Mouse (Mus musculus): ENCODE results near the gene Dync1h1. TPM values are rescaled to one million over a fixed set of nuclear protein-coding genes. Genes with fewer than 3 reads are reported as not detected.
A peak's percentile ranks its signal among the peaks of the same experiment; 100 is the strongest.

Dync1h1 gene
- total RNA-seq (2021) (100 to 1,000 TPM; 113 to 176 TPM), polyA plus RNA-seq (2012; rRNA removed) (213 and 269 TPM in 2 replicates)
- long read RNA-seq, partial matches to known transcripts, result 11 of 11 reads
- long read RNA-seq, other reads (novel, unspliced or antisense), result 0 of 11 reads

DNA sequence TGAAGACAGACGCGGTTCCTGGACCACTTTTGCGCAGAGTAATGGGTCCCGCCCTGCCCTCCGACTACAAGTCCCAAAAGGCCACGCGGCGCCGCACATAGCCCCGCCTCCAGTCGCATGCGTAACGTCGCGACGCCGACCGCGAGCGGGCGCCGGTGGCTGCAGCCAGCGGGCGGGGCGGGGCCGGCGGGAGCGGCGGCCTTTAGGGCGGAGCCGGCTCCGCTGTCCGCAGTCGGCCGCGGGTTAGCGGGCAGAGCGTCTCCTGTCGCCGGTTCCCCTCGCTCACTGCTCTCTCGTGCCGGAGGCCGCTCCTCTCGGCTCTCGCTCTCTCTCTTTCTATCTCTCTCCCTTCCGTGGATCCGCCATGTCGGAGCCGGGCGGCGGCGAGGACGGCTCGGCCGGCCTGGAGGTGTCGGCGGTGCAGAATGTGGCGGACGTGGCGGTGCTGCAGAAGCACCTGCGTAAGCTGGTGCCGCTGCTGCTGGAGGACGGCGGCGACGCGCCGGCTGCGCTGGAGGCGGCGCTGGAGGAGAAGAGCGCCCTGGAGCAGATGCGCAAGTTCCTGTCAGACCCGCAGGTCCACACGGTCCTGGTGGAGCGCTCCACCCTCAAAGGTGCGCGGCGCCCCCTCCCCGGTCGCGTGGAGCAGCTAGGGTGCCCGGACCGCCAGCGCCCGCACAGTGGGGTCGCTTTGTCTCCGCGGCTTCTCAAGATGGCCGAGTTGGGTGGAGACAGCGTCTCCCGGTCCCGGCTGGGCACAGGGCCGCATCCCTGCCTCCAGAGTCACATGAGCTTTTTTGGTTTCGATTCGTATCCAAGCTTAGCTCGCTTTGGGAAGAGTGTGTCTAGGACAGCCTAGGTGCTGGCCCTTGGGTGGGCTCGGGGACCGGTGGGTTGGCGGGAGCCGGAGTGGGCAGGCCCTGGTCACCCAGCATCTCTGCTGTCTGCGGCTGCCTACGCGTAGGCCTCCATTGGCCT, at the start of gene Dync1h1:
Dync1h1 (plus strand) TSS at position 212 of the 978 bp plus-strand sequence.
- peak; percentile 96 for DNase-seq

DNA sequence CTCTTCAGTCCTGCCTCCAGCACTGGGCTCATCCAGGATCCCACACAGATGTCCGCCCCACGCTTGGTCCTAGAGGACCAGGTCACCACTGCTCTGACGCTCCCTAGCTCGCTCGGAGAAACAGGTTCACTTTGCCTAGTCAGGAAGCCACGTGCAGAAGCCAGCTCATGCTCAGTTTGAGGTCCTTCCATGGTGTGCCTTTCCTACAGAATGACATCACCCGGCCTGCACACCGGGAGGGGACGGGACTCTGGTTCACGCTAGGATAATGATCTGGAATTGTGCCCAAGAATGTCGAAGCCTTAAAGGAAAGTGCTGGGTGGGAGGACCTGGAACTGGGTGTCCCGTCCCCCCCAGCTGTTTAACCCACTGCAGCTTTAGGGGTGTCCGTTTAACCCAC, 49.1 kb upstream of the Dync1h1 start:
- DNase-seq, result no peak

DNA sequence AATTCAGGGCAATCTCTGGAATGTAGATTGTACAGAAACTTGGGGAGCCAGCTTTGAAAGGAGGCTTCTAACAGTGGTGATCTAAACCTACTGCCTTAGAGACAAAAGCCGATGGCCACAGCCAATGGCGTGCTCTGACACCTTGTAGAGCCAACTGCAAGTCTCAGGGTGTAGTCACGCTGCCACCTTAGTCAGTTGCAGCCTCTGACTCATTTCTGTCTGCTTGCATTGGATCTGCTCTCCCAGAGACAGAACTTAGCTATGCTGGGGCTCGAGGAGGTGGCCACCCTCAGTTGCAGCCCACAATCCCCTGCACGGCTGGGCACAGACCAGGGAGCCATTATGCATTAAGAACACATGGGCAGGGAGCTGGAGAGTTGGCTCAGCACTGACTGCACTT, 47.9 kb upstream of the Dync1h1 start:
- no peak for DNase-seq

DNA sequence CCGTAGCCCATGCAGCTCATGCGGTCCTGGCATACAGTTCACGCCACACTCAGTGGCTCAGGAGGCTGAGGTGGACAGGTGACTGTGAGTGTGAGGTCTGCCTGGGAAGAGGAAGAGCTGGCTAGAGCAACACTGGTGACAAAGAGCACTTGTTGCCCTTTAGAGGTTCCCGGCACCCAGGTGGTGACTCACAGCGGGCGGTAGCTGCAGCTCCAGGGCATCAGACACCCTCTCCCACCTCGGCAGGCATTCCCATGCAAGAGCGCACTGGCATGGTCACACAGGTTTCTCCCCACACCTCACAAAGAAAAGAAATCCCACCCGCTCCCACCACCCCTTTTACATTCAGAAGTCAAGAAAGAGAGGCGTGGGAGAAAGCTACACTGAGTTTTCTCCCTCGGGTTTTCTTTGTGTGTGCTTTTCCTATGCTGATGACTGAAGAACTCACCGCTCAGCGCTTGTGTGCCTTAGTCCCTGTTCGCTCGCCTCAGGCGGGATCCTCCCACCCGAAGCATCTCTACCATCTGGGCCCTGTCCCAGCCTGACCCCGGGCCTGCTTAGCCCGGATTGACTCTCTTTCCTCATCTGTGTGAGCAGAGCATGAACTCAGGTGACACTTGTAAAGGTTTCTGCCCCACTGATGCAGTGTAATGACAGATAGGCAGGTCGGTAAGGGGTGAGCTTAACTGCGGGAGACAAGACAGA, 45.6 kb upstream of the Dync1h1 start:
- no peak for DNase-seq

DNA sequence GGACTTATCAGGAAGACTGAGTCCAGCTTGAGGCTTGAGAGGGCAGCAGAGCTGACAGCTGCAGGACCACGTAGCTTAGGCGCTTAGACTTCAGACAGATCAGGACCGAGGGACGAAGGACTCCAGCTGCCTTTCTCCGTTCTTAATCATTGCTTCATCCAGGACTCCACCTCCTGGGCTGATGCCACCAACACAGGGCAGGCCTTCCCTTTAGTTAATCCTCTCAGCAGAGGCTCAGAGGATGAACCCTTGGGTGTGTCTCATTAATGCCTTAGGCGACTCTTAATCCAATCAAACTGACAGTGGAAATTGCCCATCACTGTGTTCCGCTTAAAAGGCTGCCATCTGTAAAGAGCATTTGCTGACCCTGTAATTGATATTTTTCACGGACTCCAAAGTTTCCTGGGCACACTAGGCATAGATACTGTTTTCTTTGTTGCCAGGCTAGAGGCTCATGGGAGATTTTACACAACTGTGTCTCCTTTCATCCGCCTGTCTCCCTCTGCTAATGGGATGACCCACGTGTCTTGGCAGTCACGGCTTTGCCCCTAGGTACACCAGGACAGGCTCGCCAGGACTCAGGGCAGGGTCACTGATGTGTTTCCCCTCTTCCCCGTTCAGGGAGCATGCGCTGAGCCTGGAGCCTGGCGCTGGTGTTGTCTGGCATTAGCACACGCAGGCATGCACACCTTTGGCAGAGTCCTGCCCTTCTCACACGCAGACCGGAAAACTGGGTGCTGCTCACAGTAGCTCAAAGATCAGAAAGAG, 44.2 kb upstream of the Dync1h1 start:
- no peak for DNase-seq

DNA sequence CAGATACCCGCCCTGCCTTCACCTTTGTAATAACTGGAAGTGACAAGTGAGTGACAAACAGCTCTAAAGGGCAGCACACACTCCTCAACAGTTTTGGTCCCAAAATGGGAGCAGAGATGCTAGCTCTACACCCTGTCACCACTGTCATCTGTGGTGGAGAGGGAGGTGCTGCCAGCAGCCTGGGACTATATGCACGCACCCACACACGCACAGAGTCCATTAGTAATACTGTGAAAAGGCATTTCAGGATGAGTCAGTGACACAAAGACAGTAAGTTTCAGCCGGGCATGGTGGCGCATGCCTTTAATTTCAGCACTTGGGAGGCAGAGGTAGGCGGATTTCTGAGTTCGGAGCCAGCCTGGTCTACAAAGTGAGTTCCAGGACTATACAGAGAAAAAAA, 43.1 kb upstream of the Dync1h1 start:
- DNase-seq, result no peak

DNA sequence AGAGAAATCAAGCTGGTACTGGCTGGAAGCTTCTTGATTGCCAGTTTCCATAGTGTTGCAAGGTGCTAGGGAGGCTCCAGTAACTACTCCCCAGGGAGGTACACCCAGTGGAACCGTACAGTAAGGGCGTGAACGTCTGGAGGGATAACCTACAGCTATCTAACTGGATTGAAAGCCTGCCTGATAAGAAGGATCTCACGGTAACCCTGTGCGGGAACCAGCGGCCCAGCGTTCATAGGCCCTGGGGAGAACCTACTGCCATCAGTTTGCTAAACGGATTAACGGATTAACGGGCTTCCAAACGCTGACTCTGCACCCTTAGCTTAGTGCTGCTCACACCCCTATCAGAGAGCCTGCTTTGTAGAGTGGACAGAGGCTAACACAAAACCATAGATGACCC, 37.9 kb upstream of the Dync1h1 start:
- DNase-seq, result no peak

DNA sequence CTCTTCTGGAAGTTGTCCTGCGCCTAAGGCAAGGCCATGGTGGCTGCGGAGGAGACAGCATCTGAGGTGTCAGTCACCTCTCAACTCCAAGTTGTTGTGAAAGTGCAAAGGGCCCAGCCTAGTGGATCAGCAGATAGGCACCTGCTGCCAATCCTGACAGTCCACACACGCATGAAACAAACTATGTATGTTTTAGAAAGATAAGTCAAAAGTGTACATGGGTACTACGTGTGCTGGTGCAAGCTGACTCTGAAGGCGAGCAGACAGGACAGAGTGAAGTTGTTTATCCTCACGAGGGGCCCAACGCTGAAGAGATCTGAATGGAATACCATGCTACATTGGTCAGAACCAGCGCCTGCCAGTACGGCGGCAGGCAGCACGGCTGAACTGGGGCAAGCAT, 36.4 kb upstream of the Dync1h1 start:
- no peak for DNase-seq

DNA sequence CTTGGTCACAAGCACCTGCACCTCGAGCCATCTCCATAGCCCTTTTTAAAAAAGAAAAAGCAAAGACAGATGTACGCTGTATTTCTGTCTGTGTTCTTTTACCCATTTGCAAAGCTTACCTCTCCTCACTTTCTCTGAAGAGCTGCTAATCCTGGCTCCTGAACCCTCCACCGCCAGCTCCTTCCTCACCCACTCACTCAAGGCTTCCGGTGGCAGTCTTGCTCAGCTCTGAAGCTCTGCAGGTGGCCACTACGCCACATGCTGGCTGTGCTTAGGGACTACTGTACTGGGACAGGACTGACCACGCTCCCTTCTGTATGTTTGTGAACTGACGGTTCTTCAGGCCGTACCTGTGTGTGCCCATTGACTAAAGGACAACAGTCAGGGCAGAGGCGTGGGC, 34.9 kb upstream of the Dync1h1 start:
- DNase-seq, result no peak

DNA sequence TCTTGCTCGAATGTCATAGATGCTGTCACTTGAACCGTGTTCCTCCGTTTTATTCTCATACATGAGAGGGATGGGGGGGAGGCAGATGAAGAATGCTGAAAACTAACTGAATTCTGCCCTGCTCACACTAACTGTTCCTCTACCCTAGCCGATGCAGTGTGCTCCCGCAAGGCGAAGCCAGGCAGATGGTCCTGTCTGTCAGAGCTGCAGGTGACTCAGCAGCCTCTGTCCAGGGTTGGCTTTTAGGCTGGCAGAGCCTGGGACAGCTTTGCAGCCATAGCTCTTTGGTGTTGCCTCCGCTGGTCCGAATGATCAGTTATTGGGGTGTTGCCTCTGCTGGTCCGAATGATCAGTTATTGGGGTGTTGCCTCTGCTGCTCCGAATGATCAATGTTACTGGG, 30.2 kb upstream of the Dync1h1 start:
- DNase-seq, result peak; percentile 10

DNA sequence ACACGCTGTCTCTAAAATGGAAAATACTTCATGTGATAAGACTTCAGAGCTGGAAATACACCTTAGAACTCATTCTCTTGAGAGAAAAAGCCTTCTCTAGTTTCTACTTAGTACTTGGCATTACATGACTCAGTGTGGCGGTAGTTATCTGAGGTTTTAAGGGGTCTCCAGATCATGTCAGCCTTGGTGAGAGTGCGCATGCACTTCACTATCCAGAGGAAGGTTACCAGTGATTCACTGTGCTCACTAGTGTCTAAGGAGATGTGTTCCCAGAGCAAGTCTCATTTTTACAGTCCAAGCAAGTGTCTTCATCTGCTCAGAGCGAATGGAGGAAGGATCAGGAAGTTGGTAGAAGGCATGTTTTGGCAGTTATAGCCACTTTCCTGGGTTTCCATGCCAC, 28.9 kb upstream of the Dync1h1 start:
- peak; percentile 30 for DNase-seq

DNA sequence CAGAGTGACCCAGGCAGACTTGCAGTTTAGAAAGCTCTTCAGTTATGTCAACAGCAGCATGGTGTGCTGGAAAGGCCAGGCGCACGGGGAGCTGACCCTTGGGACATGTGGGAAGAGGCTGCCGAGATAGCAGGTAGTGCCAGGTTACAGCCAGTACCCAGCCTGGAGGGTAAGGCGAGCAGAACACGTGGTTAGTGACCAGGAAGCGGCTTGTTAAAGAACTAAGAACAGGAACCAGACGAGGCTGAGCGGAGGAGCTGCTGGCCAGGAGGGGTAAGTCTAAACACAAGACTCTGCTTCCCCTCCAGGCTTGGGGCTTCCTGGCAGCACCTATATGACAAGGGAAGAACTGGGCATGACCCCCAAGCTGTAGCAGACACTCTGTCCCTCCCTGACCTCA, 27.6 kb upstream of the Dync1h1 start:
- no peak for DNase-seq

DNA sequence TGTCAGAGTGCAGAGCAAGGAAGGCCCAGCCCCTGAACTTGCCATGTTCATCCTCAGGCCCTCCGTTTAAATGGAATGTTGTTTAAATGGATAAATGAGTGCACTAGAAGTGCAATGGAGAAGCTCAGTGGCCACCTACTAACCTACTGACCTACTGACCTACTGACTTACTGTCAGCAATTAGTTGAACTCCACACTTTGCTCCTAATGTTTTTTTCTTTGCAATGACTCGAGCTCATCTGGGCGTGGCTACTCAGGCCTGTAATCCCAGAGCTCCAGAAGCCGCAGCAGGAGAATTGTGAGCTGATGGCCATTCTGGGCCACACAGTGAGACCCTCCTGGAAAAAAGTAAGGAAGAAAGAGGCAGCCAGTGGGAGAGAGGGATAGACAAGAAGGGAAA, 25.3 kb upstream of the Dync1h1 start:
- DNase-seq, result no peak

DNA sequence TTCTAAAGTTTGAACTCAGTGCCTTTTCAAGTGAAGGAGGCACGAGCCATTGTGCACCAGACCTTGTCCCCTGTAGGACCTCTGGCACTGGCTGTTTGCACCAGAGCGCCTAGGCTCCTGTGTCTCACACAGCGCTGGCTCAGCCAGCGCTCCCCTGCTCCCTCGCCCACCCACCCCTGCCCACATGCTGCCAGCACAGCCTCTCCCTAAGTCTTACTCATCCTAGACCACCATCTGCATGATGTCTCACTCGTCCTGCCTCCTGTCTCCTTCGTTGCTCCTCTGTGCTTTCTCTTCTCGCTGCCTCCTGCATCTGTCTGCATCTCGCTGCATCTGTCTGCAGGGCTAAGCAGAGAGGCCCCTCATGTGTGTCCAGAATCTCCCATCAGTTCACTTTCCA, 22.9 kb upstream of the Dync1h1 start:
- DNase-seq, result no peak

DNA sequence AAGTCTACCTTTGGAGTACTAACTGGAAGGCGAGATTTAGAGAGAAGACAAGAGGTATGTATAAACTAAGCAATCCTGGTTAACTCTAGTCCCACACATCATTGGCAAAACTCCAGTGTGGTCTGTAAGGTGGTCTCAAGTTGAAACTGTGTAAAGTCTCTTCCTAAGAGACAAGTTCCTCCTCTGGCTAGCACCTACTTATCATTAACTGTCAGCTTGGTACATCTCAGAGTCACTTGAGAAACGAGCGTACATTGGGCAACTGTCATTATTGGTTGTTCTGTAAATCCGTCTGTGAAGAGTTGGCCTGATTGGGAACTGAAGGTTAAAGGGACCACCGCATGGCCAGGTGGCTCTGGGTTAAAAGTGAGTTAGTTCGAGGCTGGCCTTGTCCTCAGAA, 12.6 kb upstream of the Dync1h1 start:
- no peak for DNase-seq

DNA sequence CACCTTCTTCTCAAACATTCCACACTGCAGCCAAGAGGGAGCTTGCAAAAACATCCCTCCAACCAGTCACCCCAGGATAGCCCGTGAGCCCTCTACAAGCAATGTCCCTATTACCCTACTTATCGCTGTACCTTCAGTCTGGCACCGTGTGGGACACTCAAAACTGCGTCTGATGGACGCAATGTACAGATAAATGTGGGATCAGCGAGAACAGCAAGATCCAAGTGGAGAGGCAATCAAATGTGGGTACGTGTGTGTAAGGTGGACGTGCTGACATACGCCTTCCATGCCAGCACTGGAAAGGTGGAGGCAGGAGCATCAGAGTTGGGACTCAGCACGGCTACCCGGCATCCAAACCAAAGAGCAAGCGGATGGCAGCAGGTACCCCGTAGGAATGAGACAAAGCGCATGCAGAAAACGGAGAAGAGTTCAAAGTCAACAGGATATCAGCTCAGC, 10.4 kb upstream of the Dync1h1 start:
- no peak for DNase-seq

DNA sequence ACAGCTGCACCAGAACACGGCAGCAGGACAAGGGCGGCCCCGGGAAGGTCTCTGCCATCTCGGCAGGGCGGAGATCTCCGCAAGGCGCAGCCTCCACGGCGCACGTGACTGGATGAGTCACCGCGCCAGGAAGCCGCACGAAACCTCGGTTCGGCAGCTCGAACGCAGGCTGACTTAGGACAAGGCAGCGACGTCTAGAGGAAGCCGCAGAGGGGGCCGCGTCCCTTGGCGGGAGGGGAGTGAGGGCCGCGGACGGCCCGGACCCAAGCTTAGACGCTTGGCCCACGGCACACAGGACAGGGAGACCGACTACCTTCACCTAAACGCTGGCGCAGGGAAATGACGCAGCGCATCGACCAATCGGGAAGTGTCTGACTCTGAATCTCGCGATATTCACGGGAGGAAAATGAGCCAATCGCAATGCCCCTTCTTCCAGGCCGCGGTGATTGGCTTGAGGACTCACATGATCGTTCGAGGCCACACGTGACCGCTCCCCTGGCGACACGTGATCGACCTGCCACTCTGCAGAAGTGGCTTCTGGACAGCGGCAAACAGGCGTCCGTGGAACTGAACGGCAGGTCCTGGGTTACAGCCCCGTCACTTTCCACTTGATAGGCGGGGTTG, 9.9 kb upstream of the Dync1h1 start:
- DNase-seq, result peak; percentile 98

DNA sequence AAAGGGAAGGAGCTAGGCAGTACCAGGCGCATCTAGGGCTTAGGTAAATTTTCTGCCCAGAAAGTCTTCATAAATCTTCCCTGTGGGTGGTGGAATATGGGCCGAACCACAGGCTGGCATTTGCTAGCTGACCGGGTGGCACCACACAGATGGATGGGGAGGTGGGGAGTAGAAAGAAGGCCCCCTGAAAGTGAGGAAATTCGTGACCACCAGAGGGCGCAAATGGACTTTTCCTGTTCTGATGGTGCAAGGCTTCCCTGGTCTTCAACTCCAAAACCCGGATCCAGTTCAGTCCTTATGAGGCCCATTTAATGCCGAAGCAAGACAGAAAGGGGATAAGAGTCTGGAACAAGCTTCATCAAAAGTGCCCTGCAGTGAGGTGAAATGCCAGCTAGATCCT, 2.7 kb upstream of the Dync1h1 start:
- peak; percentile 59 for DNase-seq

DNA sequence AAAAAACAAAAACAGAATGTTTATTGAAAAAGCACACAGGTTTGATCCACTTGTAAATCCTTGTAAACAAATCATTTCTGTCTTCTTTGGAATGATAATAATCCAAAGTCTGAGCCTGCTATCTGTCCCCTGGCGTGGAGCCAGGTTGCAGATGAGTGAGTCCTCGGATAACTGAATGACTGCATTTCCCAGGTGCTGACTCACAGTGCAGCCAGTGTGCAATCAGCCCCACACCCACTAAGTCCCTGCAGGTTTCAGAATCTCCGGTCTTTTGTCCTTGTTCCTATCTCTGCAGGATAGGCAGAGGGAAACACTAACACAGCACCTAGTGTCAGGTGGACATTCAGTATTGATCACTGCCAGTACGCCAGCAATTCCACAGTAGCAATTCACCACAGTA, 1.5 kb upstream of the Dync1h1 start:
- peak; percentile 65 for DNase-seq

DNA sequence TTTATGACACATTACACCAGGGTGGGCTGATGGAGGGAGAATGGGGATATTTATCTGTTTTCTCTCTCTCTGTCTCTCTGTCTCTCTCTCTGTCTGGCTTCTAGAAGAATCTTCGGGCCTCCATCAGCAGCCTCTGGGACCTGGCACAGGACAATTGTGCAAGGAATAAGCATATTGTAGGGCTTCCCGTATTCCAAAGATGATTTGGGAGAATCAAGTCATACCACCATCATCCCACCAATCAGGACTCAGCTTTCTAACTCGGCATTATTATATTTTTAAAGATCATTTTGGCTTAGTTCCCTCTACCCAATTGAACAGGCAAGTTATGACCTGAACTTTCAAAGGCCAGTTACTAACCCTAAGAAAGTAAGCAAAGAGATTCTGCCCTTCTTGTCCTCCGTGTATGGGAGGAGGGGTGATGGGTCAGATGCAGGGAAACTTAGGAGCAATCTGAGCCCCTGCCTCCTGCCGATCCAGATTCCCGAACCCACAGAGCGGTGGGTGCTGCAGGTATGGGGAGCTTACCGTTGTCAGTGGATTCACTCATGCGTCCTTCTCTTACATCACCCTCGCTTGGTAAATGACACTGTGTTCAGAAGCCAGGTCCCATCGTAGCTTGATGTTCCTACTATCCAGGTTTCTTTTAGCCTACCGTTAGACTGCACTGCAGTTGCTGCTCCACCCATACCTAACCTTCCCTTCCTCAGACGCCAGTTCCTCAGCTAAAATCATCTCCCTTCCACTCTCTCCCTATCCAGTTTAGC, 844 bp upstream of the Dync1h1 start:
- peak; percentile 11 for DNase-seq

DNA sequence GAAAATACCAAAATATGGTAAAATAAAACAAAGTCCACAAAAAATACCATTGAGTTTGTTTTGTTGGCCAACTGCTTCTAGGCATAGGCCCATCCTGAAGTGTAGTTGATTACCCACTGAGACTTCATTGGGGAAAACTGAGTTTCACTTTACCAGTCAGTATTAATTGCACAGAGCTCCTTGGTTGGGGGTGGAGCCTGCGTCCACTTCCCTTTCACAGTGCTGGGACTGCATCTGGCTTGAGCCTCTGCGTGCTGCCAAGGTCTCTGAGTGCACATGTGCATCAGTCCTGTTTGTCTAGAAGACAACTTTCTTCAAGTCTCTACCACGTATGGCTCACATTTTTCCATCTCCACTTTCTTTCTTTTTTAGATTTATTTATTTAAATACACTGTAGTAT, 4.9 kb downstream of the Dync1h1 start:
- no peak for DNase-seq
